Mouse (Mus musculus) midbrain, embryonic 14.5 days (tissue): Measurements from ENCODE around the gene Kctd21. TPM values are rescaled to one million over a fixed set of nuclear protein-coding genes. Genes with fewer than 3 reads are reported as not detected.

Experiments used
- ATAC-seq: fragments of 200-750 bp; cut with Nextera tagmentation; 2 replicates; pipeline ENCODE4 v1.8.0; 2017; ENCODE audit warnings: moderate number of reproducible peaks, moderate library complexity; ENCODE audit not compliant: low FRiP score, low TSS enrichment
- DNase-seq: peaks from one replicate; pipeline ENCODE4 v3.0.0-alpha.2; 2015
- H3K27ac ChIP-seq: fragments of 300-500 bp; sonication (generic); replicated peaks from 2 replicates; pipeline ENCODE4 v1.5.1; 2014; ENCODE audit warnings: mild to moderate bottlenecking, low read depth, low read length, moderate library complexity
- H3K27me3 ChIP-seq: fragments of 300-500 bp; sonication (generic); 2 replicates; pipeline ENCODE4 v1.6.1; 2014; ENCODE audit warnings: low read length, control low read depth, mixed read lengths; ENCODE audit not compliant: control insufficient read depth, insufficient read depth
- H3K36me3 ChIP-seq: fragments of 300-500 bp; sonication (generic); 2 replicates; pipeline ENCODE4 v1.6.1; 2014; ENCODE audit warnings: low read length, control low read depth; ENCODE audit not compliant: control insufficient read depth, insufficient read depth
- H3K4me1 ChIP-seq: fragments of 300-500 bp; sonication (generic); 2 replicates; pipeline ENCODE4 v1.6.1; 2014; ENCODE audit warnings: mild to moderate bottlenecking, antibody characterized with exemption, low read length, control low read depth; ENCODE audit not compliant: control insufficient read depth, insufficient read depth
- H3K4me2 ChIP-seq: fragments of 300-500 bp; sonication (generic); 2 replicates; pipeline ENCODE4 v1.6.1; 2014; ENCODE audit warnings: mild to moderate bottlenecking, low read length, moderate library complexity
- H3K4me3 ChIP-seq: fragments of 300-500 bp; sonication (generic); replicated peaks from 2 replicates; pipeline ENCODE4 v1.5.1; 2014; ENCODE audit warnings: low read depth, low read length
- H3K9ac ChIP-seq: fragments of 300-500 bp; sonication (generic); replicated peaks from 2 replicates; pipeline ENCODE4 v1.6.1; 2014; ENCODE audit warnings: mild to moderate bottlenecking, low read length, moderate library complexity
- H3K9me3 ChIP-seq: fragments of 300-500 bp; sonication (generic); 2 replicates; pipeline ENCODE4 v1.6.1; 2016; ENCODE audit warnings: low read length, control low read depth, mixed read lengths; ENCODE audit not compliant: control insufficient read depth
- WGBS: fragments of 180-500 bp; shearing (Covaris S2); extraction: QIAGEN DNeasy Blood & Tissue Kit; methylation state at CpG from one replicate; pipeline ENCODE4 v1.1.7; 2014; 5-methylcytosine and 5-hydroxymethylcytosine counted together
- polyA plus RNA-seq: library from polyadenylated mRNA; unstranded; fragments of >200 nt; fragmentation: Nextera tagmentation; extraction: Ambion mirVana; gene quantifications from 2 replicates; pipeline ENCODE4 v1.2.1, GENCODE M21; 2014

The Kctd21 gene
- polyA plus RNA-seq, 1 experiment from 2014 or later: 8.5 TPM

GRCm38 (mm10) chr7:97392079-97392445 is 59.9 kb downstream of the Kctd21 start:
- Histone ChIP-seq H3K4me3 (no peak overlapping the region), H3K4me1 (no peaks in the 10 kb centered on the region), H3K9me3 (no peaks in the 10 kb centered on the region), H3K4me2 (no peak overlapping the region), H3K36me3 (peaks cover 32% of the 10 kb centered on the region), H3K27me3 (no peaks in the 10 kb centered on the region), H3K9ac (no peak overlapping the region), H3K27ac (no peak overlapping the region)
- DNase-seq (peak; percentile 15), ATAC-seq (no peak; the same call in 1 of the 2 replicates)
- 81% methylated on average over 6 of the region's 6 CpGs for WGBS

GRCm38 (mm10) chr7:97394375-97394774 is 62.2 kb downstream of the Kctd21 start:
- H3K9me3 ChIP-seq: no peaks in the 10 kb centered on the region
- no peak for DNase-seq

DNA sequence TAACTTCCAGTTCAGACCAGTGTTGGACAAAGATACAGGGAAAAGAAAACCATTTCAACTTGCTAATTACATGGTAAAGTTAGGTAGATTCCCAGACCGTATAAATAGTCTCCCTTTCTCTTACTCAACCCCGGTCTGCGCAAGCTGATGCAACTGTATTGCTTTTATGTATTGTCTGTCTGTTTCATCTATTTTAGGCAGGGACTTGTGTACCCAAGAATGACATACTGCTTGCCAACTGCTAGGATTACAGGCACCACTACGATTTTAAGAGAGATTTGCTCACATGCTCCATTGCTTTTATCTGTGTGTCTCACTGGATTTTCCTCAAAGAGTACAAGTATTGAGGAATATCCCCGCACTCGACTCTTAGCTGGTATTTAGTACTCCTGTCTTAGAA is 66.8 kb downstream of the Kctd21 start:
- Histone ChIP-seq H3K27me3 (no peaks in the 10 kb centered on the region), H3K9ac (no peak overlapping the region), H3K4me3 (no peak overlapping the region), H3K4me1 (peaks cover 13% of the 10 kb centered on the region; the same call in 1 of the 2 replicates), H3K9me3 (no peaks in the 10 kb centered on the region), H3K36me3 (no peaks in the 10 kb centered on the region), H3K27ac (no peak overlapping the region), H3K4me2 (no peak overlapping the region)
- no peak for DNase-seq
- 84% methylated on average over 6 of the region's 6 CpGs for WGBS
- no peak for ATAC-seq

More at GRCm38 (mm10) chr7:97394375-97394774, 62.2 kb downstream of the Kctd21 start:
- no peak overlapping the region for H3K9ac ChIP-seq
- H3K4me1 ChIP-seq: no peaks in the 10 kb centered on the region
- peaks cover 16% of the 10 kb centered on the region for H3K36me3 ChIP-seq
- WGBS: 80% methylated on average over 2 of the region's 2 CpGs
- ATAC-seq: no peak
- no peak overlapping the region for H3K27ac ChIP-seq
- no peak overlapping the region for H3K4me3 ChIP-seq
- H3K4me2 ChIP-seq: no peak overlapping the region
- H3K27me3 ChIP-seq: no peaks in the 10 kb centered on the region

Other genes with a start within 250 kb of the Kctd21 start
- gene Usp35, start 307 bp upstream of the Kctd21 start, polyA plus RNA-seq: 3.9 and 4.4 TPM in 2 replicates
- 9.4 and 10.8 TPM in 2 replicates for gene Alg8, start 39.3 kb downstream of the Kctd21 start, polyA plus RNA-seq
- 450 and 544 TPM in 2 replicates for gene Ndufc2, start 67.7 kb downstream of the Kctd21 start, polyA plus RNA-seq
- 1.2 and 1.7 TPM in 2 replicates for gene Thrsp, start 85.4 kb downstream of the Kctd21 start, polyA plus RNA-seq
- gene Kctd14, start 119.0 kb downstream of the Kctd21 start, polyA plus RNA-seq: 0.93 and 1.1 TPM in 2 replicates
- 32.5 and 49.3 TPM in 2 replicates for gene Ints4, start 148.6 kb downstream of the Kctd21 start, polyA plus RNA-seq
- 42.2 and 55.6 TPM in 2 replicates for gene Aamdc, start 247.2 kb downstream of the Kctd21 start, polyA plus RNA-seq
- 28.1 and 35.1 TPM in 2 replicates for gene Rsf1, start 247.6 kb downstream of the Kctd21 start, polyA plus RNA-seq